Mouse (Mus musculus) kidney, postnatal 10 days (tissue): ENCODE results near the gene Atp5f1.
"Not testable (repeated sequence)": the region's sequence is repeated elsewhere in the genome, so short reads cannot be mapped to it uniquely, and the experiment has no call there.

Experiments
- DNase-seq: peaks from one replicate; pipeline ENCODE4 v3.0.0; 2021; ENCODE audit warnings: mixed read lengths

Gene Atp5f1

DNA sequence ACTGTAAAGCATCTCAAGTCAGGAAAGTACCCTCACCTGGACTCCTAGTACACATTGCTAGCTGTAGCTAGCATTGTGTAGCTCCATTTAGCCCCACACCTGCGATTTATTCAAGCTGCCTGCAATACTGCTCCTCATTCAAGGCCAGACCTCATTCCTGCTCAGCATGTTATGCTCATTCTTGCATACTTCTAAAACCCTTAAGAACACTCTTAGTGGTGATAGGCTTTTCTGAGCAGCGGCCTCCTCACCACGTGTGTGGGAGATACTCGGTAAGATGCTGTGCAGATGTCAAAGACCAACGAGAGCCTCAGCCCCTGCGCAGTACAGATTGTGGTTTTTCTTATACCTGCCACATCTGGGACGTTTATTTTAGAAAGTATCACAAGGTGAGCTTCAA is 30.1 kb downstream of the Atp5f1 start:
- DNase-seq, result no peak

DNA sequence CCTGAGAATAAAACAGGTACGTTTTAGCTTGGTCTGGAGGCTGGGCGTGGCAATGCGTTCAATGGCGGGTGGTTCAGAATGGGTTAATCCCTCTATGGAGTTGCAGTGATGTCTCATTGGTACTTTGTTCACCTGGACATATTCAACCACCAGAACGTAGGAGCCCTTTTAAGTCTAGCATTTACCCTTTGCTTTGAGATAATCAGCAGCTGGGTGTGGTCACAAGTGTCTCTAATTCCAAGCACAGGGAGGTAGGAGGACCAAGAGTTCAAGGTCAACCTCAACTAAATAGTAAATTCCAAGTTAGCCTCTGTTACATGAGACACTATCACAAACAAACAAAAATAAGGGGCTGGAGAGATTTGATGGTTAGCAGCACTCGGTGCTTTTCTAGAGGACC is 31.1 kb downstream of the Atp5f1 start:
- no peak for DNase-seq

DNA sequence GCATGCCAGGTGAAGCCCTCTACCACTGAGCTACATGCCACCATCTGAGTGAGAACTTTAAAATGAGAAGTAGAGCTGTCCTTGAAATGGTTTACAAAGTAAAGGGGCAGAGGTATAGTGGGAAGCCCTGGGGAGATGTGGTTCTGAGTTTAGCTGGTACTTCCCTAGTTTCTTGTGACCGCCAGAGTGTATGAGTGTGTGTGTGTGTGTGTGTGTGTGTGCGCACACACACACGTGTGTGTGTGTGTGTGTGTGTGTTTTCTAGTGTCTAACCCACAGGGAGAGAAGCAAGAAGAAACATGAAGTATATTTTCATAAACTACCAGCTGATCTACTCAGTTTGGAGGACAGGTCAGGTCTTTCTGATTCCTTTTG is 31.7 kb downstream of the Atp5f1 start:
- DNase-seq, result no peak

DNA sequence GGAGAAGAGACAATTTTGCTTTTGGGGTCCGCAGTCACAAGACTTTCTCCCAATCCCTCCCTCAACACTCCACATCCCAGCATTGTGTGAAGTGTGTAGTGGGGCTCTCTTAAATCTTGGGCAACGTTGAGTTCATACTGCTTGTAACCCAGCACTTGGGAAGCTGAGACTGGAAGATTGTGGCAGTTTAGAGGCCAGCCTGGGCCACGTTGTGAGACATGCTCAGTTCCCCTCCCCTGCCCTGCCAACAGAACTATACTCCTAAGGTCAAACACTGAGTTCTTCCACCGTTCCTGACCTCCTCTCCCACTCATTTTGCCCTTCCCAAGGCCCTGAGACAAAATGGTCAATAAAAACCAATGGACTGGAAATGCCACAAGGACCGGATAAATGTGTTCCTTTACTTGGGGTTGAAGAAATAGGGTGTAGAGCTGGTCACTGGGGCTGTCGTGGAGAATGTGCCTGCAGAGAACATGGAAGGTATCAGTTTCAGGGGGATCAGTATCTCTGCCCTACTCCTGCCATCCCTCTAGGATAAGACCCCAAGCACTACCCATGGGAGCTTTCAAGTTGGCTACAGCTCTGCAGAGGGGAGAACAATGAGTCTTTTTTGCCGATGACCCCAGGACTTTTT is 32.2 kb downstream of the Atp5f1 start:
- no peak for DNase-seq

DNA sequence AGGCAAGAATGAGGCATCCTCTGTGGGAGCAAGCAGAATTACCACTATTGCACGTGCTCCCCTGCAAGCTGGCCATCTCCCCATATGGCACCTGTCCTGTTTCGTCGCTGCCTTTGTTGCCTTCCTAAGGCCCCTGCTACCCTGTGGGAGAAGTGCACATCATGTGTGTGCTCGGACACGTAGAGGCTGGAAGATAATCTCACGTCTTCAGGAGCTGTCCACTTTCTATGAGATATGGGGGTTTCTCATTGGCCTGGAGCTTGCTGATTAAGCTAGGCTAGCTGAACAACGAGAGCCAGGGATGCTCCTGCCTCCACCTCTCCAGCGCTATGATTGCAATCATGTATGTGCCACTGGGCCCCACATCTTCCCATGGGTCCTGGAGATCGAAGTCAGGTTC is 35.3 kb downstream of the Atp5f1 start:
- DNase-seq, result no peak

DNA sequence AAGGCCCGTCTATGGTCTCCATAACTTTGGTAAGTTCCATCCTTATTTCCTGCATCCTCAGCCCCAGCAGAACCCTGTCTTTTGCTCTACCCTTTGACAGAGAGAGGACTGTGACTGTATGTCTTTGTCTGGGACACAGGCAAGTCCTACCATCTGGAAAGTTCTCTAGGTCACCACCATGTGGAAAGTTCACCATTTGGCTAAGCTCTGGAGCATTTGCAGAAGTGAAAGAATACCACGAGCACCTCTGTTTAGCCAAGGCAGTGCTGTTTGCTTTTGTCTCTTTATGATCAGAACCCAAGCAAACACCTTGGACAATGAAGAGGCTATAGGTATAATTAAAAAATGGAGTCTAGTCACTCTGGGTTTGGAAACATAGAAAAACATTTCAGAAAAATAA is 37.9 kb downstream of the Atp5f1 start:
- no peak for DNase-seq

DNA sequence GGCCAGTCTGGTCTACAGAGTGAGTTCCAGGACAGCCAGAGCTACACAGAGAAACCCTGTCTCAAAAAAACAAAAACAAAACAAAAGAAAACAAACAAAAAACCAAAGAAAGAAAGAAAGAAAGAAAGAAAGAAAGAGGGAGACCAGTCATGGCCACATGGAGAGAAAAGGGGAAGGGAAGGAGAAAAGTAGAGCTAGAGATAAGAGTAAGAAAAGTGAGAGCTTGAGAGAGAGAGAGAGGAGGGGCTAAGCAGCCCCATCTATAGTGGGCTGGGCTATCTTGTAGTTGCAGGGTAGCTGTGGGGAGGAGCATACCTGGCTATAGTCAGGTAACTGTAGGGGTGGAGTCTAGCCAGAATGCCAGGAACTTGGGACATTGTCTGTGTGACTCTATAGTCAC is 39.2 kb downstream of the Atp5f1 start:
- not testable (repeated sequence) for DNase-seq

DNA sequence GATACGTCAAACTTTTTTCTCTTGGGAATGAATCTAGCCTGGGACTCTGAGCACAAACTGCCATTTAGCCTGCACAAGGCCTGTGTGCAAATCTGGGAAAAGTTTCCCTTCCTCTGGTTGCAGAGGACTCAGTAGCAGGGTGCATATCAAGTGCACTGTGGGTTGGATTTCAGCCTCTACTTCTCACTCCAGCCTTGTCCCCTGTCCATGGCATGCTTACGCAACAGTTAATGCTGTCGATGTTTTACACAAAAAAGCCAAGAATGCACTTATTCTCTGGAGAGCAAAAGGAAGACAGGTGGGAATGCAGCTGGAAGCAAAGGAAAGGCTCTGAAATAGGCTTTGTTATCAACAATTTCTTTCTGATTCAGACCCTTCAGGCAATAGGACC is 41.5 kb downstream of the Atp5f1 start:
- DNase-seq, result no peak

DNA sequence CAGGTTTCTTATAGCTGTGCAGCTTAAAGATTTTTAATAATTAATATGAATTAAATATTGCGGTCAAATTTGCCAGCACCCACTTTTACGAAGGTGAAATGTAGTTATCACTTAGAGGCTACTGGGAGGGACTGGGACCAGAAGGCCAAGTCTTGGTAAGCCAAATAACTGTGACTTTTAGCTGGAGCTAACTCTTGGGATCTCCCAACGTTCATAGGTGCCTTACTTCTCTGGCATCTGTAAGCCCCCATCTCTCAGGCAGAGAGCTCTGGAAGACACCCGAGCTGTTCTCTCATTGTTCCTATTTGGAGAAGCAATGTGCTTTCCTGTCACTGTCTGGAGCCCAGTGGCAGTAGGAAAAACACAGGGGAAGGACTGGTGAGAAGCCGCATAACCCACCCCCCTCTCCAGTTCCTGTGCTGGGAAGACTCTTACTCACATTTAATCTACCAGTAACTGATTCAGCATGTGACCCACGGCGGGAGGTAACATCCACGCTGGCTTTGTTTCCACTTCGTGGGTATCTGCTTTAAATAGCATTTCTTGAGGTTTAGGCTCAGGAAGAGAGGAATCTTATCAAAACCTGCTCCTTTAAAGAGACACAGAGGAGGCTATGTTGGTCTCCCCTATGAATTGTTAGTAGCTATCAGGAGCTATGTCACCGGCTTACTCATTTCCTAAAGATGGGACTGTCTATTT is 42.1 kb downstream of the Atp5f1 start:
- no peak for DNase-seq

DNA sequence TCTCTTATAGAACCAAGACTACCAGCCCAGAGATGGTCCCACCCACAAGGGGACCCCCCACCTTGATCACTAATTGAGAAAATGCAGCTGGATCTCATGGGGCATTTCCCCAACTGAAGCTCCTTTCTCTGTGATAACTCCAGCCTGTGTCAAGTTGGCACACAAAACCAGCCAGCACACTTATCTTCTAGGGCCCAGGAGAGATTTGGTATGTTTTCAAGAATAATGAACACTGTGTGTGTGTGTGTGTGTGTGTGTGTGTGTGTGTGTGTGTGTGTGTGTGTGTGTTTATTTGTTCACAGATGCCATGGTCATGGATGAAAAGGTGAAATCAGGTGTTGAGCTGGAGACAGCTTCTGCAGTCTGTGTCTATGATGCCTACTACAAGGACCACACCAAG is 43.4 kb downstream of the Atp5f1 start:
- not testable (repeated sequence) for DNase-seq

DNA sequence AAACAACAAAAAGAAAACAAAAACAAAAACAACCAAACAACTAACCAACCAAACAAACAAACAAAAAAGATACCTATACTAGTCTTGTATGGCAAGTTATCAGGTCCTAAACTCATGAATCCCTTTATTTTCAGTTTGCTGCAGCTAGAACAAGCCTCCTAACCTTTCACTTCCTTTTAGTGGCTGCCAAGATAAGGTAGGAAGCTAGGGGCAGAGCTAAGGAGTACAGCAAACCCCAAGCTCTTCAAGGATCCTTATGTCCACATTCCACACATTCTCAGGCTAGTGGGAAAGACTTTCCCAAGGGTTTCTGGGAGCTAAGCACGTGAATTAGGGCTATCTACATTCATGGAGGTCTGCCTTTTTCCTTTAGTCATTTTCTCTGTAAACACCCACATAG is 44.6 kb downstream of the Atp5f1 start:
- DNase-seq, result no peak

DNA sequence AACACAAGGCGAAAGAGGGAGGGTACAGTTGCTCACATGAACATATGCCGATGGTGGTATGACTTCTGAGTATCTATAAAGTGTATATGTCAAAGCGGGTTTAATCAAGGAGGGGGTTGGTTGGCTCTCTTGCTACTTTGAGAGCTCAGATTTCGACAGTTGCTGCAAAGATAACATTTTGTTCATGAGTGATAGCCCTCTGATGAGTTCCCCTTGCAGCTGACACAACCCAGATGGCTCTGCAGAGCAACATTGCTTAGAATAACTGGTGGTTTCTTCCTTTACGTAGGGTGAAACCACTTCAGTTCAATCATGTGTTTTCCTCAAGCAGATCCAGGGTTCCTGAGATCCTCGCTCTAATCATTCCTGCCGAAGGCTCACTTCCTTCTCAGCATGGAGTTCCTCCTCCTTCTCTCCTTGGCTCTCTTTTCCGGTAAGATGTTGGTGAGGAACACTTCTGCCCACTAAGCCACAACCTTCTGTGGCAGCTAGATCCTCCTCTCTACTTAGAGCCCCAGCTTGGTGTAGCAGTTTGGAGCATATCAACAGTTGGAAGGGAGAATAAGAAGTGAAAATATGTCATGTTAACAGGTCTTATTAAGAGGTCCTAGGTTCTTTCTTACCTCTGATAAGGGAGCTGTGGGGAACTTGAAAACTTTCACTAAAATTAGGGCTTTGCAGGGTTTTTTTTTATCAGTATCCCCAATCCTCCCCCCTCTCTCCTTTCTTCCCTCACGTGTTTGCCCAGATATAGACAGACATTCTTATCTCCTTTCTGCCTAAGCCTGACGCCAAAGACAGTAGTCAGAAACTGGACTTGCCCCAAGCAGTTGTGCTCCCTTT is 45.8 kb downstream of the Atp5f1 start:
- DNase-seq, result no peak

DNA sequence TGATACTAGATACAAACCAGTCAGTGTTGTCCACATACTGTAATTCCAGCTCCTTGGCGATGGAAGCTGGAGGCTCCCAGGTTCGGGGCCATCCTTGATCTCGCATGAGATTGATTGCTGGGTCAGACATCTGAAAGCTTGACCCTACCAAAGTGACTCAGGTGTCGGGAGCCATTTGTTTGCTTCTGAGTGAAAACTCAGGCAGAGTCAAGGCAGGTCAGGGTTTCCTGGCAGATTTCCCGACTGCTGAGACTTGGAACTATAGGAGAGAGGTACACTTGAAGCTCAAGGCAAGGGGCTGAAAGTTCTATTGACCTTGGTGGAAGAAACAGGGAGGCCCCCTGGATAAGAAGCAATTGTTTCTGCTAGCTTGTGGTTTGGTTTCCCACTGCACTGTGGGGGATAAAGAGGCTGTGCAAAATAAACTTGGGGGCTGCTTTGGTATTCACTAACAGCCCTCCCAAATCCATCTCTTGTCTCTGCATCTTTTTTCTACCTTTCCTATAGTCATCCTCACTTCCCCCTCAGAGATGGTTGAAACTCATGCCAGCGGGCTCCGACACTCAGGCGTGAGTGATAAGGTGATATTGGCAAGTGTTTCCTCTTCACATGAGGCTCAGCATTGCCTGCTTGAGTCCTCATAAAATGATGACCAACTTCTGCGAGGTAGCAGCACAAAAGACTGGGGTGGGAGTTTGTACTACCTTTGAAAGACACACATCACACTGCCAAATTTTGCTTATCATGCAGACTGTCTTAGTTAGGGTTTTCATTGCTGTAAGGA is 47.6 kb downstream of the Atp5f1 start:
- DNase-seq, result no peak

DNA sequence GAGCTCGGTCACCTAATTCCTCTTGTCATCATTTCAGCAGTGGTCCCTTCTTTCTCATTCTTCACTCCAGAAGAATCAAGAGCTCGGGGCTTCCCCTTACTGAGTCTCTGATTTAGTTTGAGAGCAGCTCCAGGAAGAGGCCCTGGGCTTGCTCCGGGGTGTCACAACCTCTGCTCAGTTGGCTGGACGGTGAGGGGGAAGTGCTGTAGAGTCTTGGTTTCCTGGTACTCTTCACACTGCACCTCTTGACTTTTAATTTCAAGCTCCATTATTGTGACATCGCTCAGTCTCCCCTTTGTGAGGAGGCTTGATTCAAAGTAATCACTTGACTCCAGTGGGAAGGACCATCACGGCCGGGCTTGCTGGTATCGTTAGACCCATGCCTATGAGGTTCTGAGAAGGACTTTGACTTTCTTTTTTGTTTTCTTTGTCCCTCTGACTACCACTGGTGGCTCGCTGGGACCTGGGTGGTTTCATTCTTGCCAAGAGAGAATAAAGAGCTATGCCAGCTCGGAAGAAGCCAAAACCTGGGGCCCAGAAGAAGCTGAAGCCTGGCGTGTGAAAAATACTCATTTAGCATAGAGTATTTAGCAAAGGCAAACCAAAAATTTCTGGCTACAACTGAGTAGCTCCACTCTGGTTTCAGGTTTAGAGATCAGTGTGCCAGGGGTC is 49.2 kb downstream of the Atp5f1 start:
- no peak for DNase-seq

DNA sequence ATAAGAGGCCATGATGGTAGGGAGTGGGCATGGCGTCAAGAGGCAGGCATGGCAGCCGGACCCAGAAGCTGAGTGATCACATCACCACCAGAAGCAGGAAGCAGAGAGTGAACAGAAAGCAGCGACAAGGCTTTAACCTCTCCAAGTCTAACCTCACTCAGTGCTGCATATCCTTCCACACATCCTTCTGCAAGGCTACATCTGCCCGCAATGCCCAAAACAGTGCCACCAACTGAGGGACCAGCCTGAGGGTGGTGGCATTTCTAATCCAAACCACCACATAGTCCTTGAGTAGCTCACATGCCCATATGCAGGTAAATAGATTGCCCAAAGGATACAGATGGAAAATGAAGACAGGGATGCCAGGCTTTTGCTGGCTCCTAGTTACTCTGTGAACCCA is 50.9 kb downstream of the Atp5f1 start:
- no peak for DNase-seq

DNA sequence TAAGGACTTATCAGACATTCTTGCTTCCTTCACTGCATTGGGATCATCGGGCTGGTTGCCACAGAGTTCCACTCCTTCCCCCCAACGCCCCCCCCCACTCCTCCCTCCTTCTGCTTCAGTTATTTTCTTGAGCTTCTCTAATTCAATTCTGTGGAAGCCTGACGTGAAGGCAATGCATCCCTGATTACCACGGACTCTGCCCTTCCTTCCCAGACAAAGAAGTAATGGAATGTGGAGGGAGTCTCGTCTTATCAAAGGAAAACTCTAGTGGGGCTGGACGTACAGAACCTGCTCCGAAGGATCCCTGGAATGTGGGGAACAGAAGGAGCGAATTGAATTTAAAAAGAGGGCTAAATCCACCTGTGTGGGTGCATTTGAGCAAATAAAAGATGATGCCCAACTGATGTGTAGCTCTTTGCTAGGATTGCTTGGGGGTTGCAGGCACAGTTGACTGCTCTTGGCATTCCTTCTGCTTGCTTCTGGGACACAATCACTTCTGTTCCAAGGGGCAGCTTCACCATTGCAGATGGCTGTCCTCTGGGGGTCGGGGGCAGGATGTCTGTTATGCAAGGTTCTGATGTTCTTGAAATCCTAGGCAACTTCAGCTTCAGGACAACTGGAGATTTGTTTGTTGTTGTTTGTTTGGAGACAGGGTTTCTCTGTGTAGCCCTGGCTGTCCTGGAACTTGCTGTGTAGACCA is 51.8 kb downstream of the Atp5f1 start:
- DNase-seq, result no peak

DNA sequence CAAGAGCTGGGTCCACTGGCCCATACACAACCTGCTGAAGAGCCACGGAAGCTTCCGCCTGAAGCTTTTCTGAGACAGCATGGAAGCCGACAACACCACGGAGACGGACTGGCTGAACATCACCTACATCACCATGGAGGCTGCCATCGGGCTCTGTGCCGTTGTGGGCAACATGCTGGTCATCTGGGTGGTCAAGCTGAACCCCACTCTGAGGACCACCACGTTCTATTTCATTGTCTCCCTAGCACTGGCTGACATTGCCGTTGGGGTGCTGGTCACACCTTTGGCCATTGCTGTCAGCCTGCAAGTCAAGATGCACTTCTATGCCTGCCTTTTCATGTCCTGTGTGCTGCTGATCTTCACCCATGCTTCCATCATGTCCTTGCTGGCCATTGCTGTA is 55.2 kb downstream of the Atp5f1 start:
- no peak for DNase-seq

DNA sequence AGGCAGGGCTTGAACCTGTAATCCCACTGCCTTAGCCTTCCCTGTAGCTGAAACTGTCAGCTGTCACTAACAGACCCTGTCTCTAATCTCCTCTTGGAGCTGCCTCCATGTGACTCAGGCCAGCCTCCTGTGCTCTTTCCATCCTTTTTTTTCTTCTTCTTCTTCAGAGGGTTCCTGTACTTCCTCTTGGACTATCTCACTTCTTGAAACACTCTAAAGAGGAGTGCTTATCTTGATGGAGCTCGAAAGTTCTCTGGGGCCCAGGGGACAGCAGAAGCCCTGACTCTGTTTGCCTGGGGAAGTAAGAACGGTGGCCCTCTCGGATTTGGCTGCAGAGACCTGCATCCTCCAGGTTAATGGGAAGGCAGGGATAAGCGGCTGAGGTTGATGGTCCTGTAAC is 55.7 kb downstream of the Atp5f1 start:
- DNase-seq, result no peak

DNA sequence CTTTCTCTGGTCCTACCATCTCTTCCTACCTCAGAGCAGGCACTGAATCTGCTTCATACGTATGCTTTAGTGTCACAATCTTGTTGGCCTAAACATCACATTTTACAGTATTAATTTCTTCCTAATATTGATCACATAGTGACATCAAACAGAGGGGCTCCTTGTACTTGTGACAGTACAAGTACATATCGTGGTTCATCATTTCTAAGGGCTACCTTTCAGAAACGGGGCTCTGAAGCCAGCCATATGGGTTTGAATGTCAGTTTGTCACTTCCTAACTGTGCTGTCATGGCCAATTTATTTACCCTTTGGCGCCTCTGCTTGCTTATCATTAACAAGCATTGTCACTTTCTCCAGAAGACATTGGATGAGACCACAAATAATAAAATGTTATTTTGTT is 58.4 kb downstream of the Atp5f1 start:
- no peak for DNase-seq

DNA sequence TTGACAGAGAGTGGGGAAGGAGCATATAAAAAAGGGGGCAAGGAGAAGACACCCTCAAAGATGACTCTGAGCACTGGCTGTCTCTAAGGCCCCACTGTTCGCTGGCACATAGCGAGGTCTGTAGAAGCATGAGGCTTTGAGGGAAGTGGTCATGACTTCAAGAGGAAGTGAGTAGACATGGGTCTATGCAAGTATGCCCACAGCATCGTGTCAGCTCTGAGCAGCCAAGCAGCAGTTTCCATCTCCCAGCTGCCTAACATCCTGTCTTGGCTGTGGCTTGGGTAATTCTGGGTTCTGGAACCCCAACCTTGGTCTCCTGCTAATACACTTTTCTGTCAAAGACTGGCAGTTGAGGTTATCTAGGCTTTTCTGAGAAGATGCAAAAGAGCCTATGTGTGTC is 59.2 kb downstream of the Atp5f1 start:
- DNase-seq, result no peak

DNA sequence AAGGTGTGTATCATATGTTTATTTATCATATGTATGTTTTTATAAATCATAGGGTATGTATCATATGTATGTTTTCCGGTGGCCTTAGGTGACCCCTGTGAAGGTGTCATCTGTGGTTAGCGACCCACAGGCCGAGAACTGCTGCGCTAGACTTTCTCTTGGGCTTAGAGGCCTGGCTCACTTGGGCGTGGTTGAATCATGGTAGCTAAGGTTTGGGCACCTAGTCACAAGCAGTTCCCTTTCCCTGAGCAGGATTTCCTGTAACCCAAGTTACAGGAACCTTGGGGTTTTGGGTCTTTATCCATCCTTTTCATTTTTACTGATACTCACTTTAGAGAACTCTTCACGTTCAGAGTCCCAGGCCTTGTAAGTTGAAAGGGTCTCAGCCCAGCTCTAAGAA is 59.6 kb downstream of the Atp5f1 start:
- no peak for DNase-seq
